Mouse (Mus musculus): Measurements from ENCODE around the gene Fbxw9. TPM values are rescaled to one million over a fixed set of nuclear protein-coding genes. Genes with fewer than 3 reads are reported as not detected.

Fbxw9 gene
- polyA plus RNA-seq, 1 experiment from 2014 or later, result 19.8 TPM

Small RNA genes within 50 kb of the gene (microRNA-seq; reads per million reads assigned to microRNA genes)
- gene Gm23388, result 4.7 reads per million, percentile 19 among the genes with 10 or more reads in this experiment
- 1.8 reads per million for gene Mir7070

Other genes with a start within 250 kb of the Fbxw9 start
- 6.3 and 6.6 TPM in 2 replicates for gene Dand5, start 237.2 kb upstream of the Fbxw9 start, polyA plus RNA-seq (2015; fragmentation: Nextera tagmentation; extraction: Ambion mirVana)
- gene Gadd45gip1, start 228.5 kb upstream of the Fbxw9 start, polyA plus RNA-seq (2015; fragmentation: Nextera tagmentation; extraction: Ambion mirVana), result 50.2 and 52.3 TPM in 2 replicates
- 108 and 123 TPM in 2 replicates for gene Rad23a, start 219.4 kb upstream of the Fbxw9 start, polyA plus RNA-seq (2015; fragmentation: Nextera tagmentation; extraction: Ambion mirVana)
- 711 and 772 TPM in 2 replicates for gene Calr, start 213.1 kb upstream of the Fbxw9 start, polyA plus RNA-seq (2015; fragmentation: Nextera tagmentation; extraction: Ambion mirVana)
- gene Farsa, start 203.1 kb upstream of the Fbxw9 start, polyA plus RNA-seq (2015; fragmentation: Nextera tagmentation; extraction: Ambion mirVana), result 58.3 and 63.1 TPM in 2 replicates
- gene Syce2, start 187.9 kb upstream of the Fbxw9 start, polyA plus RNA-seq (2015; fragmentation: Nextera tagmentation; extraction: Ambion mirVana), result 37.2 and 38.5 TPM in 2 replicates
- gene Gcdh, start 166.1 kb upstream of the Fbxw9 start, polyA plus RNA-seq (2015; fragmentation: Nextera tagmentation; extraction: Ambion mirVana), result 31.0 and 37.5 TPM in 2 replicates
- 4.9 and 15.6 TPM in 2 replicates for gene Klf1, start 158.1 kb upstream of the Fbxw9 start, polyA plus RNA-seq (2015; fragmentation: Nextera tagmentation; extraction: Ambion mirVana)
- gene Dnase2a, start 151.5 kb upstream of the Fbxw9 start, polyA plus RNA-seq (2015; fragmentation: Nextera tagmentation; extraction: Ambion mirVana), result 5.3 and 5.9 TPM in 2 replicates
- gene Mast1, start 122.7 kb upstream of the Fbxw9 start, polyA plus RNA-seq (2015; fragmentation: Nextera tagmentation; extraction: Ambion mirVana), result 0.11 and 0.19 TPM in 2 replicates
- gene Rtbdn, start 113.1 kb upstream of the Fbxw9 start, polyA plus RNA-seq (2015; fragmentation: Nextera tagmentation; extraction: Ambion mirVana), result 0.17 and 0.32 TPM in 2 replicates
- not detected in 2 replicates for gene Gm49661, start 90.6 kb upstream of the Fbxw9 start, polyA plus RNA-seq (2015; fragmentation: Nextera tagmentation; extraction: Ambion mirVana)
- 733 and 747 TPM in 2 replicates for gene Prdx2, start 90.5 kb upstream of the Fbxw9 start, polyA plus RNA-seq (2015; fragmentation: Nextera tagmentation; extraction: Ambion mirVana)
- 82.8 and 83.4 TPM in 2 replicates for gene Rnaseh2a, start 90.3 kb upstream of the Fbxw9 start, polyA plus RNA-seq (2015; fragmentation: Nextera tagmentation; extraction: Ambion mirVana)
- 12.8 and 12.9 TPM in 2 replicates for gene Junb, start 81.3 kb upstream of the Fbxw9 start, polyA plus RNA-seq (2015; fragmentation: Nextera tagmentation; extraction: Ambion mirVana)
- 7.2 and 7.3 TPM in 2 replicates for gene Hook2, start 69.5 kb upstream of the Fbxw9 start, polyA plus RNA-seq (2015; fragmentation: Nextera tagmentation; extraction: Ambion mirVana)
- not detected in 2 replicates for gene Best2, start 45.5 kb upstream of the Fbxw9 start, polyA plus RNA-seq (2015; fragmentation: Nextera tagmentation; extraction: Ambion mirVana)
- gene Asna1, start 34.8 kb upstream of the Fbxw9 start, polyA plus RNA-seq (2015; fragmentation: Nextera tagmentation; extraction: Ambion mirVana), result 113 and 127 TPM in 2 replicates
- 73.4 and 75.1 TPM in 2 replicates for gene Trir, start 33.2 kb upstream of the Fbxw9 start, polyA plus RNA-seq (2015; fragmentation: Nextera tagmentation; extraction: Ambion mirVana)
- gene Tnpo2, start 23.1 kb upstream of the Fbxw9 start, polyA plus RNA-seq (2015; fragmentation: Nextera tagmentation; extraction: Ambion mirVana), result 23.2 and 25.3 TPM in 2 replicates
- 0.57 TPM in 1 of 2 replicates, not detected in the other for gene Gm5741, start 7.9 kb downstream of the Fbxw9 start, polyA plus RNA-seq (2015; fragmentation: Nextera tagmentation; extraction: Ambion mirVana)
- gene Dhps, start 11.7 kb downstream of the Fbxw9 start, polyA plus RNA-seq (2015; fragmentation: Nextera tagmentation; extraction: Ambion mirVana), result 51.9 and 60.4 TPM in 2 replicates
- gene Wdr83os, start 20.7 kb downstream of the Fbxw9 start, polyA plus RNA-seq (2015; fragmentation: Nextera tagmentation; extraction: Ambion mirVana), result 118 and 120 TPM in 2 replicates
- 37.7 and 38.7 TPM in 2 replicates for gene Wdr83, start 21.3 kb downstream of the Fbxw9 start, polyA plus RNA-seq (2015; fragmentation: Nextera tagmentation; extraction: Ambion mirVana)
- 30.5 and 31.1 TPM in 2 replicates for gene Man2b1, start 23.2 kb downstream of the Fbxw9 start, polyA plus RNA-seq (2015; fragmentation: Nextera tagmentation; extraction: Ambion mirVana)
- 1.0 and 1.2 TPM in 2 replicates for gene Zfp791, start 63.0 kb downstream of the Fbxw9 start, polyA plus RNA-seq (2015; fragmentation: Nextera tagmentation; extraction: Ambion mirVana)
- gene Cks1brt, start 91.9 kb downstream of the Fbxw9 start, polyA plus RNA-seq (2015; fragmentation: Nextera tagmentation; extraction: Ambion mirVana), result not detected in 2 replicates
- not detected in 2 replicates for gene Olfr371, start 165.9 kb downstream of the Fbxw9 start, polyA plus RNA-seq (2015; fragmentation: Nextera tagmentation; extraction: Ambion mirVana)
- 66.2 and 69.6 TPM in 2 replicates for gene Orc6, start 239.6 kb downstream of the Fbxw9 start, polyA plus RNA-seq (2015; fragmentation: Nextera tagmentation; extraction: Ambion mirVana)
- 103 and 107 TPM in 2 replicates for gene Vps35, start 239.7 kb downstream of the Fbxw9 start, polyA plus RNA-seq (2015; fragmentation: Nextera tagmentation; extraction: Ambion mirVana)